Mouse (Mus musculus): ENCODE data around the gene Rap2a. TPM values are rescaled to one million over a fixed set of nuclear protein-coding genes. Genes with fewer than 3 reads are reported as not detected.

Gene Rap2a
- total RNA-seq, 2 experiments from 2014 or later = 20.9 to 23.5 TPM

GRCm38 (mm10) chr14:120499601-120500000 lies 21.4 kb downstream of the Rap2a start:
- no peak for DNase-seq

DNA sequence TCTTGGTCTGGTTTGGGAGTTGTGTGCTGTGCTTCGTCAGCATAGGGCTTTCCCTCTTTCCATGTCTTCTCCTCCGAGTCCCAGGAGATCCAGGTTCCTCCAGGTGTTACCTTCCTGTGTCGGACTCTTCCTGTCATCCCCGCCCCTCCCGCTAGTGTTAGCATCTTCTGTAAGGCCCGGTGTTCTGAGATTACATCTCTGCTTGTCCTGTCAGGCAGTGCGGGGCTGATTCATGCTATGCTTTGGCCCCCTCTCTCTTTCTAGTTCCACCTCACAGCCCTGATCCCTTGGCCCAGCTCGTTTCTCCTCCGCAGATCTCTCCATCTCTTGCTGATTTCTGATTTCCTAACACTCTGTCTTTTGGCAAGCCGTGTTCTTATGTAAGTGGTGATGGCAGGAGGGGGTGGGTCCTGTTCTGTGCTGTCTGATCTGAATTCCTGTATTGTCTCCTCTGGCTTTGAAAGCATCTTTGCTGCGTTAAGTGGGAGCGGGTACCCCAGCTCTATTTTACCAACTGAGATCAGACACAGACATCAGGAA lies 21.8 kb downstream of the Rap2a start:
- no peak for DNase-seq

- DNase-seq = no peak
These were observed 22.5 kb downstream of the Rap2a start for GRCm38 (mm10) chr14:120500791-120501190.

DNA sequence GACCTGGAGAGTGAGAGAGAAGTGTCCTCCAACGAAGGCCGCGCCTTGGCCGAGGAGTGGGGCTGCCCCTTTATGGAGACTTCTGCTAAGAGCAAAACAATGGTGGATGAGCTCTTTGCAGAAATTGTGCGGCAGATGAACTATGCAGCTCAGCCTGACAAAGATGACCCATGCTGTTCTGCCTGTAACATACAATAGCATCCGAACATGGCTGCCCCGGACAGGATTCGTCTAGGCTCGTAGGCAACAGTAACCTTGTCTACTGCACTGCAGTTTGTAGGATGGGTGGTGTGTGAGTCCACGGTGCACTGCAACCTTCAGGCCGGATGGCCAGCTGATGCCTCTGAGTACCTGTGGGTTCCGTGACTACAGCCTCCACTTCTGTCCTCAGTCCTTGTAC lies 25.4 kb downstream of the Rap2a start:
- DNase-seq = no peak

DNA sequence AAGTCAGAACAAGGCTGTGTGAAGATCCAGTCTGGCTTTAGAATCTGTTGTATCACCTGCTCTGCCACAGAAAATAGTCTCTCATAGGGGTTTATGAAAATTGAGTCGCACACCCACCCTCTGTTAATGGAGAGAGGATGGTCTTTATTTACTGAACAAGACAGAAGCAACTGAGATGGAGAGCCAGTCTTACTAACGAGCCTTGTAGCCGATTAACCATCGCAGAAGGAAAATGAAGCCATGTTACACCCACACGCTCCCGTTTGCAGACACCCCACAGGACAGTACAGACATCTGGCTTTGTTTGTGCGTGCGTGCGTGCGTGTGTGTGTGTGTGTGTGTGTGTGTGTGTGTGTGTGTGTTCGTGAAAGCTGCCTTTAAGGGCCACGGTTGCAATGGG lies 26.2 kb downstream of the Rap2a start:
- DNase-seq = no peak

GRCm38 (mm10) chr14:120504928-120505461 lies 26.8 kb downstream of the Rap2a start:
- DNase-seq = no peak

GRCm38 (mm10) chr14:120505918-120506317 lies 27.7 kb downstream of the Rap2a start:
- DNase-seq = no peak

DNA sequence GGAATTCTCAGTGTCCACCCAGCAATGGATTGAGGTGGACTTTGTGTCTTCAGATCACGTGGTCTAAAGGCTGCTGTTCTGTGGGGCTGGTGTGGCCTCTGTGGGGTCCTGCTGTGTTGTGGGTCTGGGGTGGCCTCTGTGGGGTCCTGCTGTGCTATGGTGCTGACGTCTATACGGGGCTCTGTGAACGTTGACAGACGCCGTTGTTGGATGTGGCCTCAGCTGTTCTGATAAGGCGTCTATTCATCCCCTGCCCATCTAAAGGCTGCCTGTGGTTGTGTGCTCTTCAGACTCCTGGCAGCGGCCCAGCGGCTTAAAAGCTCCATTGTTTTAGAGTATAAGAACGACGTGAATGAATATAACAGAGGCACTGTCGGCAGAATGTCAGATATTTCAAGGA lies 29.3 kb downstream of the Rap2a start:
- DNase-seq = no peak

DNA sequence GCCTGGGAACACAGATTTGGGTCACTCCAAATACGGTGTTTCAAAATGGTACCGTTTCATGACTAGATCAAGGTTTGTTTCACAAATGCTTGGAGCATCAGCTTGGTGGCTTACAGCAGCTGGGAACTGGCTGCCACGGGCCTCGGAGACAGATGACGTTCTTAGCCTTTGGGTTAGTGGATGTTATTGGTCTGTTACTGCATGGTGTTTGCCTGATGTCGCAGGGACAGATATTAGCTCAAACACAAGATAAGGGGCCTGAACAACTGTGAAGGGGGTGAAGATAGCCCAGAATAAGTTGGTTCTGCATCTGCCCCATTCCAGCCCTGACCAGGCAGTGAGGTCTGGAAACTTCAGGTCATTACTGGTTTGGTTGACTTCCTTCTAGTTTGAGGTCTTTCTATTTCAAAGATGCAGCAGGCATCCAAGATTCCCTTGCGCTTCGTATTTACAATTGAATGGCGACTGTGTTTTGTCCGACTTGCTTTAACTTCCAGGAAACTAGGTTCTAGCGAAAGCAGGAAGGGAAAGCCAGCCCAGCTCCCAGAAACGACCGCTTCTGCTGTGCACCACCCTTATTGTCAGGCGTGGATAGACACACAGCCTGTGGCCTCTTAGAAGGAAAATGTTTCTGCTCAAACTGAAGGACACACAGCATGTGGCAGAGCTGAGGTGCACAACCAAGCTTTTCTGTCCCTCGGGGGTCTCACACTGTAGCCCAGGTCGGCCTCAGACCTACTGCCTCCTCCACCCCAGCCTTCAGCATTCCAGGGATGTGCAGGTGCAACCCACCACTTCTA lies 30.5 kb downstream of the Rap2a start:
- no peak for DNase-seq

- no peak for DNase-seq
These were observed 31.1 kb downstream of the Rap2a start for GRCm38 (mm10) chr14:120509366-120509640.

DNA sequence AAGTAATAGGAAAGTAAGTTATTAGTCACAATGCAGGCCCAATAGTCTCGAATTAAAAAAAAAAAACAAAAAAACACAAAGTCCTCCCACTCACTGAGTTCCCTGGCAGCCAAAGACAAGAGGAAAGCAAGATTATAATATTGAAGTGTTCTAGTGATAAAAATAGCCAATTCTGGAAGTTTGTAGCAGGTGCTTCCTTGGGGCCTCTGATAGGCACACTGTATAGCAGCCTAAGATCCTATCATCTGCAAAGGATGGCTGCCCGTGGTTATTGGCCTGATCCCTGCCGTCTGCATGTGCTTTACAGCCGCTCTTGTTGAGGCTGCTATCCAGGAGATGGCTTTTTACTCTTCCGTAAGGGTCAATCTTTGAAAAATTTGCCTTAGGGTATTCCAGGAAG lies 33.6 kb downstream of the Rap2a start:
- no peak for DNase-seq

GRCm38 (mm10) chr14:120514821-120515271 lies 36.6 kb downstream of the Rap2a start:
- peak; percentile 37 to 39 for DNase-seq

GRCm38 (mm10) chr14:120515376-120515775 lies 37.1 kb downstream of the Rap2a start:
- DNase-seq = peak; percentile 60 to 75

DNA sequence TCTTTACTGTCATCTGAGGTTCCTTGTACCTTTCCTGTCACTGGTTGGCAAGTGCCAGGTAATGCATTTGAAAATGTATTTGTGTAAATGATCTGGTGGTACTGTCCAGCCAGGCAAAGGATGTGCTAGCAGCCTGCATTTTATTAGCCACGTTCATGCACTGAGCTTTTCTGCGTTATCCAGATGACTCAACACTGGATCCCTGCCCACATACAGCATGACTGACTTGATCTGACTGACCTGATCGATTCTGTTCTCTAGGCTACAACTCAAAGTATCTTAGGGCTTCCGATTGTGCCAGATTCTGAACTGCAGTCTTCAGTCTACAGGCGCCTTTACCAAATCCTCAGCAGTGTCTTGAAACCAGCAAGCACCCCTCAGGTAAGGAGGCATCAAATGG lies 40.5 kb downstream of the Rap2a start:
- DNase-seq = peak in 1 of 2 experiments; percentile 18

- DNase-seq = no peak
These were observed 41.7 kb downstream of the Rap2a start for GRCm38 (mm10) chr14:120519921-120520320.

GRCm38 (mm10) chr14:120520843-120521242 lies 42.6 kb downstream of the Rap2a start:
- no peak for DNase-seq

DNA sequence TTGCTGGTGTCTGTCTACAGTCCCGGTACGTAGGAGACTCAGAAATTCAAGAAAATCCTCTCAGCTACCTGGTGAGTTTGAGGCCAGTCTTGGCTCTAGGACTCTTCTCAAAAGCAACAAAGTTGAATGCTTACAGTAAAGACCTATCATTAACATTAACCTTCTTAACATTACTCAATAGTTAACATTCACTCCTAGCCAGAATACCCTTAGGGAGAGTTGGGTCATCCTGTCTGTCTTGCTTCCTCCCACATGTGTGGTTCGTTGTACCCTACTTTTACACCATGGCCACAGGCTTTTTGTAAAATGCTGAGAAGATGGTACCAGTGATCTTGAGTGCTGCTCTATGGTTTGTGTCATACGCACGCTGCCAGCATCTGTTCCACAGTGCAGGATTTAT lies 45.1 kb downstream of the Rap2a start:
- DNase-seq = no peak

DNA sequence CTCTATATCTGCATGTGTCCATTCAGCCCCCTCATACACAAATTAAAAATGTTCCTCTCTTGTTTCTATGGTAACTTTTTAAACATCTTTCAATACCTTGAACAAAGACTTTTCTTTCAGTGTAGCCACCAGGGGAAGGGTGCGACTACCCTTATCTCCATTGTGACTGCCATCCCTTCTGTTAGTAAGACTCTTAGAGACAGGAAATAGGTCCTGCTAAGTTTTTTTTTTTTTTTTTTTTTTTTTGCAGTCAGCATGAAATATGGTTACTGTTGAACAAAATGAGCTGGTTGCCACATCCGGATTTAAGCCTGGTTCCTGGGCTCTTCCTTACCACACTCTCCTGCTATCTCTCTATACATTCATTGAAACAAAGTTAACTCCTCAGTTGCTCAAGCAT lies 47.4 kb downstream of the Rap2a start:
- no peak for DNase-seq

DNA sequence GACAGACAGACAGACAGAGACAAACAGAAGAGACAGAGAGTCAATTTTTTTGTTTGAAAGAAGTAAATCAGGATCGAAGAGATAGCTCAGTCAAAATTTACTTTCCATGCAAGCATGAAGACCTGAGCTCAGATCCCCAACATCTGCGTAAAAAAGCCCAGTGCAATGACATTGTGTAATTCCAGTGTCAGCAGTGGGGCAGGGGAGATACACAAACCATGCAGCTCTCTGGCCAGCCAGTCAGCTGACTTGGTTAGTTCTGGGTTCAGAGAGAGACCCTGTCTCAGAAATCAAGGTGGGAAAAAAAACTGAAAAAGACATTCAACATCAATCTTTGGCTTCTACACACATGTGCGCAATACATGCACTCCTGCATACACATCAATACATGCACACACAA lies 55.1 kb downstream of the Rap2a start:
- DNase-seq = no peak

DNA sequence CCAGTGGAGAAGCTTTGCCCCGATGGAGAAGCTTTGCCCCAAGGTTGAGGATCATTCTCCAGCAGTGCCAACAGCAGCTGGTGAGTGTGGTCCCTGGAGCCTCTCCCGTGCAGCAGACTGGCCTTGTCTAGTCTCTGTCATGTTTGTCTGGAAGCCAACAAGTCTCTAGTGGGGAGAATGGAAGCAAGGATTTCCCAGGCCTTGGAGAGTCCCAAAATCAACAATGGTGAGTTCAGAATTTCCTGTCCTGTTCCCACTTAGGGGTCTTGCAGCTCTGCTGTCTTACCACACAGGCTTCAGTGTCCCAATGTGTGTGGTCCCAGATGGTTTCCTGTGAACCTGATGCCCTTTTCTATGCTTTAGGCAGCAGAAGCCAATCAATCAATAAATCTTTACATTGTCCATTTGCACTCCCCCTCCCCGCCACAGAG lies 56.6 kb downstream of the Rap2a start:
- DNase-seq = no peak

GRCm38 (mm10) chr14:120535446-120535845 lies 57.2 kb downstream of the Rap2a start:
- no peak for DNase-seq

DNA sequence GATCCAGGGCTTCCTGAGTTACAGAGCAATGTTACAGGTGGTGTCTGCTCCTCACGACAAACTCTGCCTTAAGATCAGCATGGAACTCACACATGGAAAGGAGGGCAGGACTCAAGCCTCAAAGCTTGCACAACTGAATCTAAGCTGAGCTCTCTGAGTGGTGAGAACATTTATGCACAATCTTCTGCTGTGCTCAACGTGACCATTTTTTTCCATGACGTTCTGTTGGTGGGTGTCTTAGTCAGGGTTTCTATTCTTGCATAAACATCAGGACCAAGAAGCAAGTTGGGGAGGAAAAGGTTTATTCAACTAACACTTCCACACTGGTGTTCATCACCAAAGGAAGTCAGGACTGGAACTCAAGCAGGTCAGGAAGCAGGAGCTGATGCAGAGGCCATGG lies 57.7 kb downstream of the Rap2a start:
- no peak for DNase-seq

- no peak for DNase-seq
These were observed 60.9 kb downstream of the Rap2a start for GRCm38 (mm10) chr14:120539128-120539527.

DNA sequence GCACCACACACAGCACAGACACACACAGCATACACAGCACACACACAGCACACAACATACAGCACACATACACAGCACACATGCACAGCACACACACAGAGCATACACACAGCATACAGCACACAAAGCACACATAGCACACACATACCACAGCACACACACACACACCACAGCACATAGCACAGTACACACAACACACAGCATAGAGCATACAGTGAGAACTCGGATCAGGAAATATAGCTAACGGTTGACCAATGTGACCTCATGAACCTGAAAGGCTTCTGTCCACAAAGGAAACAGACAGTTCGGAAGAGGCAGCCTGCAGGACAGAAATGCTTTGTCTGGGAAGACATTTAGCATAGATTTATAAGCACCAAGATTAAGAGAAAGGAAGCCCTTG lies 61.4 kb downstream of the Rap2a start:
- DNase-seq = no peak
